Mouse (Mus musculus) ES-Bruce4 (cell line): ENCODE results near the gene Gpn1.

ENCODE experiments used
- EP300 ChIP-seq: IDR thresholded peaks from 2 replicates; pipeline ENCODE4 v1.6.1; 2011; ENCODE audit warnings: low read depth, low read length; ENCODE audit not compliant: insufficient read depth
- POLR2A ChIP-seq: IDR thresholded peaks from one replicate; pipeline ENCODE4 v1.8.1; 2011; ENCODE audit warnings: low read length; ENCODE audit not compliant: insufficient read depth

- TF ChIP-seq EP300 (no peak), POLR2A (no peak)
Observed at GRCm38 (mm10) chr5:31470334-31470733, 24.2 kb upstream of the Gpn1 start.
